Mouse (Mus musculus) spleen, adult 2 months (tissue): ENCODE data around the gene Gm20388. TPM values are rescaled to one million over a fixed set of nuclear protein-coding genes. Genes with fewer than 3 reads are reported as not detected.

ENCODE experiments used
- DNase-seq, 2 experiments: peaks; one replicate each; pipeline versions ENCODE4 v3.0.0 to v3.0.0-alpha.2; 2012 to 2021; ENCODE audit warnings: low spot score in 2 of 2, low read depth in 1 of 2
- H3K27ac ChIP-seq: fragments of 200-500 bp; 2 replicates; pipeline ENCODE4 v1.5.1; 2012; ENCODE audit warnings: low read length, inconsistent platforms; ENCODE audit not compliant: insufficient read depth
- H3K27me3 ChIP-seq: fragments of 200-500 bp; 2 replicates; pipeline ENCODE4 v1.6.1; 2012; ENCODE audit warnings: mild to moderate bottlenecking, moderate library complexity, low read length, inconsistent platforms; ENCODE audit not compliant: control insufficient read depth, insufficient read depth
- H3K36me3 ChIP-seq: fragments of 200-500 bp; 2 replicates; pipeline ENCODE4 v1.6.1; 2012; ENCODE audit warnings: mild to moderate bottlenecking, low read length, inconsistent platforms; ENCODE audit not compliant: control insufficient read depth, insufficient read depth
- H3K4me1 ChIP-seq: fragments of 200-500 bp; 2 replicates; pipeline ENCODE4 v1.6.1; 2011; ENCODE audit warnings: inconsistent platforms; ENCODE audit not compliant: control insufficient read depth, insufficient read depth, insufficient read length
- H3K4me3 ChIP-seq: fragments of 200-500 bp; 2 replicates; pipeline ENCODE4 v1.5.1; 2011; ENCODE audit warnings: mild to moderate bottlenecking, inconsistent platforms; ENCODE audit not compliant: insufficient read depth, insufficient read length; ENCODE audit errors: extremely low read depth
- CTCF ChIP-seq: fragments of 200-500 bp; IDR thresholded peaks from 2 replicates; pipeline ENCODE4 v1.5.1; 2011; ENCODE audit warnings: mild to moderate bottlenecking, inconsistent platforms; ENCODE audit not compliant: insufficient read depth, insufficient read length, insufficient replicate concordance; ENCODE audit errors: extremely low read depth
- POLR2A ChIP-seq: fragments of 200-500 bp; IDR thresholded peaks from 2 replicates; pipeline ENCODE4 v1.6.1; 2011; ENCODE audit warnings: low read depth, low read length, inconsistent platforms
- WGBS: fragments of 180-500 bp; shearing (Covaris S2); methylation state at CpG from one replicate; pipeline ENCODE4 v1.1.7; 2018; 5-methylcytosine and 5-hydroxymethylcytosine counted together
- polyA plus RNA-seq: library from polyadenylated mRNA; depleted of rRNA; stranded (reverse); fragments of >200 nt; gene quantifications from 2 replicates; pipeline ENCODE4 v1.2.3, GENCODE M21; 2012

The Gm20388 gene
- polyA plus RNA-seq, 1 experiment: 26.1 TPM

- WGBS: 85% methylated on average over 7 of the region's 7 CpGs
- no peak overlapping the region for H3K27ac ChIP-seq
- H3K4me1 ChIP-seq: no peaks in the 10 kb centered on the region
- TF ChIP-seq POLR2A (no peak), CTCF (no peak)
- H3K36me3 ChIP-seq: peaks cover 27% of the 10 kb centered on the region
- H3K27me3 ChIP-seq: no peaks in the 10 kb centered on the region
- no peak for DNase-seq
- H3K4me3 ChIP-seq: no peak overlapping the region
These were observed 2081.0 kb downstream of the Gm20388 start for GRCm38 (mm10) chr8:121991611-121992010.

GRCm38 (mm10) chr8:121992911-121993310 is 2082.3 kb downstream of the Gm20388 start:
- TF ChIP-seq CTCF (no peak), POLR2A (no peak)
- no peak for DNase-seq
- H3K36me3 ChIP-seq: peaks cover 39% of the 10 kb centered on the region

GRCm38 (mm10) chr8:121995112-121995511 is 2084.5 kb downstream of the Gm20388 start:
- Histone ChIP-seq H3K27ac (no peak overlapping the region), H3K4me1 (no peaks in the 10 kb centered on the region), H3K27me3 (no peaks in the 10 kb centered on the region), H3K4me3 (no peak overlapping the region), H3K36me3 (peaks cover 40% of the 10 kb centered on the region)
- no peak for DNase-seq
- WGBS: 69% methylated on average over 4 of the region's 4 CpGs
- TF ChIP-seq POLR2A (no peak), CTCF (no peak)

More at GRCm38 (mm10) chr8:121992911-121993310, 2082.3 kb downstream of the Gm20388 start:
- H3K4me1 ChIP-seq: no peaks in the 10 kb centered on the region
- no peak overlapping the region for H3K27ac ChIP-seq
- 90% methylated on average over 4 of the region's 4 CpGs for WGBS
- H3K27me3 ChIP-seq: no peaks in the 10 kb centered on the region
- H3K4me3 ChIP-seq: no peak overlapping the region

GRCm38 (mm10) chr8:121995895-121996294 is 2085.3 kb downstream of the Gm20388 start:
- WGBS: 95% methylated on average over 3 of the region's 3 CpGs
- Histone ChIP-seq H3K27me3 (no peaks in the 10 kb centered on the region), H3K4me3 (no peak overlapping the region), H3K36me3 (peaks cover 38% of the 10 kb centered on the region), H3K27ac (no peak overlapping the region), H3K4me1 (no peaks in the 10 kb centered on the region)
- DNase-seq: no peak
- no peak for TF ChIP-seq POLR2A
- TF ChIP-seq CTCF: no peak

GRCm38 (mm10) chr8:121998631-121999030 is 2088.0 kb downstream of the Gm20388 start:
- Histone ChIP-seq H3K4me3 (no peak overlapping the region), H3K27me3 (no peaks in the 10 kb centered on the region), H3K36me3 (peaks cover 41% of the 10 kb centered on the region), H3K4me1 (no peaks in the 10 kb centered on the region), H3K27ac (no peak overlapping the region)
- WGBS: 94% methylated on average over 4 of the region's 4 CpGs
- TF ChIP-seq CTCF (no peak), POLR2A (no peak)
- DNase-seq: no peak

- no peaks in the 10 kb centered on the region for H3K4me1 ChIP-seq
- 81% methylated on average over 5 of the region's 5 CpGs for WGBS
- TF ChIP-seq CTCF (no peak), POLR2A (no peak)
- no peak for DNase-seq
- H3K36me3 ChIP-seq: peaks cover 40% of the 10 kb centered on the region
- H3K4me3 ChIP-seq: no peak overlapping the region
- no peaks in the 10 kb centered on the region for H3K27me3 ChIP-seq
- no peak overlapping the region for H3K27ac ChIP-seq
These were observed 2088.6 kb downstream of the Gm20388 start for GRCm38 (mm10) chr8:121999211-121999610.

- no peak overlapping the region for H3K27ac ChIP-seq
- peaks cover 45% of the 10 kb centered on the region for H3K36me3 ChIP-seq
- 92% methylated on average over 15 of the region's 15 CpGs for WGBS
- TF ChIP-seq CTCF (no peak), POLR2A (no peak)
- no peak for DNase-seq
- H3K4me3 ChIP-seq: no peak overlapping the region
- H3K4me1 ChIP-seq: no peaks in the 10 kb centered on the region
- no peaks in the 10 kb centered on the region for H3K27me3 ChIP-seq
These were observed 2090.9 kb downstream of the Gm20388 start for GRCm38 (mm10) chr8:122001339-122002115.
